Mouse (Mus musculus): ENCODE results near the gene Lrrd1. TPM values are rescaled to one million over a fixed set of nuclear protein-coding genes. Genes with fewer than 3 reads are reported as not detected.

Lrrd1 gene
- polyA plus RNA-seq, 1 experiment, result 0.06 TPM

Other genes with a start within 250 kb of the Lrrd1 start
- gene Pex1, start 249.1 kb upstream of the Lrrd1 start, polyA plus RNA-seq (2012; rRNA removed), result 5.3 and 8.2 TPM in 2 replicates
- gene Rbm48, start 248.6 kb upstream of the Lrrd1 start, polyA plus RNA-seq (2012; rRNA removed), result 3.8 and 4.4 TPM in 2 replicates
- not detected in 2 replicates for gene Tmbim7, start 194.0 kb upstream of the Lrrd1 start, polyA plus RNA-seq (2012; rRNA removed)
- 38.3 and 39.9 TPM in 2 replicates for gene Gatad1, start 188.0 kb upstream of the Lrrd1 start, polyA plus RNA-seq (2012; rRNA removed)
- gene Ankib1, start 42.2 kb upstream of the Lrrd1 start, polyA plus RNA-seq (2012; rRNA removed), result 6.0 and 10.7 TPM in 2 replicates
- 4.2 and 6.9 TPM in 2 replicates for gene Krit1, start 42.0 kb upstream of the Lrrd1 start, polyA plus RNA-seq (2012; rRNA removed)
- gene Mterf1a, start 48.8 kb downstream of the Lrrd1 start, polyA plus RNA-seq (2012; rRNA removed), result 0.77 and 1.4 TPM in 2 replicates
- gene Akap9, start 82.9 kb downstream of the Lrrd1 start, polyA plus RNA-seq (2012; rRNA removed), result 4.3 and 9.3 TPM in 2 replicates

Measured in large intestine, adult 2 months (tissue).